Mouse (Mus musculus): Measurements from ENCODE around the gene Gm5941. TPM values are rescaled to one million over a fixed set of nuclear protein-coding genes. Genes with fewer than 3 reads are reported as not detected.
"Not testable (repeated sequence)": the region's sequence is repeated elsewhere in the genome, so short reads cannot be mapped to it uniquely, and the experiment has no call there.

Gene Gm5941
- not detected for total RNA-seq (2021)

DNA sequence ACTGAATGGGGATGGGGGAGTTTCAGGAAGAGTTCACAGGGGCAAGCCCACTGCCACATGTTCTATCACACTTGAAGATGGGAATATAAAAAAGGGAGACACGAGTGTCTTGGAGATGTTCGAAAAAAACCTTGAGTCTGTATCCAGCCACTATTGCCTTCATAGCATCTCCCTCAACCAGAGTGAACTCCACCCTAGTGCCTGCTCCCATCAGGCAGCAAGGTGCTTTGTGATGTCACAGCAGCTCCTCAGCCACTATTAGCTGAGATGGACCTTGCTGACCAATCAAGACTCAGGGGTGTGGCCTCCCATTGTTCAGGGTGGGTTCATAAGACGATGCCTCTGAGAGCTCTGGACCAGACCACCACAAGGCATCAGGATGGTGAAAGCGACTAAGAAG, at the start of gene Gm5941:
TSS of gene Gm5941 (plus strand) at position 301 of the 400 bp plus-strand sequence.
- intact Hi-C loops (cut with DNase I); DNase-seq: not testable (repeated sequence)

DNA sequence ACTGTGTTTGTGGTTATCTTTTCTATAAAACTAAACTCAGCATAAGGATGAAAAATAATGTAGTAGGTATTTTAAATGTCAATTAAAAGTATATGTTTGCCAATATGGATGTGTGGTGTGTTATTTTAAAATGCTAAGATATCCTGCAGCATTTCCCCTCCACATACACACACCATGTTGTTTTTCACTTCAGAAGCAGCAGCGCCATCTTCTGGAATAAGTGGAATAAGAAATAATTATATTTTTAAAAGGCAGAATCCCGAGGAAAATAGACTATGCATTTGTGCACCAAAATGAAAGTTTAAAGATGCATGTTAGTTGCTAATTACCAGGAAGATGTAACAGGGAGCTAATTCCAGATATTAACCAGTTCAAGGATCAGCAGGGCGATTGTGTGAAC, 29.3 kb upstream of the Gm5941 start:
- no peak for DNase-seq
- intact Hi-C loops (cut with DNase I): no loop called here

DNA sequence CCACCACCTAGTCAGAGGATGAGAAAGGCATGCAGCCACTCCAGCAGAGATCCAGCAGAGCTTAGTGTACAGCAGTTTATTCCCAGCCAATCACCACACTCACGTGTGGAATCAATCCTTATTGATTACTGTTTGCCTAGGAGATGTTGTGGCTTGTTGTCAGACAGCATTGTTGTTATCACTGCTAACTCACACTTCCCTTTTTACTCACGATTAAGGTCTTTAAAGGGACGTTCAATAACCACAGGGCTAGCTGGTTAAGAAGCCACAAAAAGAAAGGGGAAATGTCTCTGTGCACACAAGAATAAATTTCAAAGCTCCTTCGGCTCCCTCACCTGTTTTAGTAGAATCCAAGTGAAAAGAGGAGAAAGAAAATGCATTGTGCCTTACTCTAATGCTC, 25.0 kb upstream of the Gm5941 start:
- intact Hi-C loops (cut with DNase I): no loop called here
- DNase-seq: no peak

DNA sequence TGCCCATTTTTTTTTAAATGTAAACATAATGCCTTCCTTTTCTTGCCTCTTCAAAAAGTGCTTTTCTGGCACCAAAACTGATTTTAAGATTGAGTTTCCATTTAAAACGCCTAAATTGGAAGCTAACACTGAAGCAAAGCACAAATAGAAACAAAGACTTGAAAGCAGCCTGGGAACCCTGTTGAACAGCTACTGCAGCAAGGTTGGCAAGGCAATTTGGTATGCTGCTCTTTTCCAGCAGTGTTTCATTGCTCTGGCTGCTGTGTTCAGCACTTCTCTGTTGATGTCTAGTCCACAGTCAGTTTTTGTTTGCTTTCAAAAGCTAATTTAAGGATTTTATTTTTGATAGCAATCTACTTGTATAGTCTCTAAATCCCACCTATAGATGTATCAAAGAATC, 8.5 kb downstream of the Gm5941 start:
- intact Hi-C loops (cut with DNase I): no loop called here
- DNase-seq: no peak

DNA sequence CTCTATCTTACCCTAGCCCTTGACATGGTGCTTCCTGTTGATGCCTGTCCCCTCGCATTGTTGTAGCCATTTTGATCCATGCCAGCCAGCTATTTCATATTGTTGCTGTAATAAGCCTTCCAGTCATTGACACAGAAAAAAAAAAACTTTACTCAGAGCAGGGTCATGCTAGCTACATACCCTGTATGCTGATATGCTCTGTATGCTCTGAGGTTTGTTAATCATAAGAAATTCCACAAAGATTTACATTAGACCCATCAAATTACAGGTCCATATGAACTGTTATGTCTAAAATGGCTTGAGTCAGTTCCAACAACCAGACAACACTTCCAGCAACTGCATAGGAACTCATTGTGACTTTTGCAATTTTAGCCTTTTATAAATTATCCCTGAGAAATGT, 38.1 kb downstream of the Gm5941 start:
- intact Hi-C loops (cut with DNase I): no loop called here
- no peak for DNase-seq

Other genes with a start within 250 kb of the Gm5941 start
- not detected for gene Mageb18, start 109.6 kb downstream of the Gm5941 start, total RNA-seq (2021)